Mouse (Mus musculus): ENCODE data around the gene Zdhhc20.
"Not testable (repeated sequence)": the region's sequence is repeated elsewhere in the genome, so short reads cannot be mapped to it uniquely, and the experiment has no call there.

Zdhhc20 gene

DNA sequence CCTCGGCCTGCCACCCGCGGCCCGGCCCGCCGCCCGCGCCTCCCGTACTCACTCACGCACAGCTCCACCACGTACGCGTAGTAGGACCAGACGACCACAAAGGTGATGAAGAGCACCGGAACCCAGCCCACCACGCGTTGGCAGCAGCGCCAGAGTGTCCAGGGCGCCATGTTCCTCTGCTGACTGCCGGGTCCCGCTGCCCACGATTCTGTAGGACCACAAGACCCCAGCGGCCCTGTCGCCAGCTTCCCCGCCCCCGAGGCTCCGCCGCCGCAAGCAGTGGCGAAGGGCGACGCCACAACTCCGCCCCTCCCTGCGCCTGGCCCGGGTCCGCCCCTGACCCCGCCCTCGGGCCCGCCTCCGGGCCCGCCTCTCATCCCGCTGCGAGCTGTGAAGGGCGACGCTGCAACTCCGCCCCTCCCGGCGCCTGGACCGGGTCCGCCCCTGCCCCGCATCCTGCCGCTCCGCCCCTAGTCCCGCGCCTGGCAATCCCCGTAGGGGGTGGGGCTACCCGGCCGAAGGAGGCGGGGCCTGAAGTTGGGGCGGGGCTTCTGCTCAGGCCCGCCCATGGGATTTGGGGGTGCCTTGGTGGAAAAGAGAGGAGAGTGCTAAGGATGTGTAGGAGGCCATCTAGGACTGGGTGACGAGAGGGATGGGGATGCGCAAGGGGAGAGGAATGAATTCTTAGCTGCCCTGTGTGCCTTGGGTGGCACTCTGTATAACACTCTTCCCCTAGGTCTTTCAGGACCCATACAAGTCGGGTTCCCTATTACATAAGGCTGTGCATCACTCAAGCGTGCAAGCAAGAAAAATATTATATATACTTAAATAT lies at the start of gene Zdhhc20:
Gene Zdhhc20 (minus strand): TSS at position 266 of the 832 bp plus-strand sequence.
- H3K27me3 ChIP-seq (ENCODE audit: control insufficient read depth, insufficient read depth, low read length, poor library complexity, severe bottlenecking) = no peaks in the 10 kb centered on the region
- peak; percentile 96 for DNase-seq (ENCODE audit: low read depth, low spot score)

DNA sequence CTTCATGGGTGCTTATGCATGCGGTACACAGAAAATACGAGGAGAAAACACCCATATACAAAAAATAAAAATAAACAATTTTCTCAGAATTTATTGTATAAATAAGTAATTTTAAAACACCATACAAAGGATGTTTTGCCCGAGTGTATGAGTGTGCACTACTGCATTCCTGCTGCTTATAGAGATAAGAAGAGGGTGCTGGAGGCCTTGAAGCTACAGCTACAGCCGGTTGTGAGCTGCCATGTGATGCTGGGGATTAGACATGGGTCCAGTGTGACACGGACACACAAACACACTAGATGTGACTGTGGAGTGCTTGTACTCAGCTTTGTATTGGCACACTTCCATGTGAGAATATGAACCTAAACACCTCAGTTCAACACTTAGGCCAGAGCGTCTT lies 47.2 kb upstream of the Zdhhc20 start:
- H3K27me3 ChIP-seq (ENCODE audit: control insufficient read depth, insufficient read depth, low read length, poor library complexity, severe bottlenecking) = no peaks in the 10 kb centered on the region
- peaks cover 2% of the 10 kb centered on the region; the same call in 1 of the 2 replicates for H3K36me3 ChIP-seq (ENCODE audit: control insufficient read depth, insufficient read depth, low read length, poor library complexity, severe bottlenecking)
- DNase-seq (ENCODE audit: low read depth, low spot score) = no peak

More for the DNA sequence above, at the start of gene Zdhhc20:
- H3K36me3 ChIP-seq (ENCODE audit: control insufficient read depth, insufficient read depth, low read length, poor library complexity, severe bottlenecking) = no peaks in the 10 kb centered on the region

DNA sequence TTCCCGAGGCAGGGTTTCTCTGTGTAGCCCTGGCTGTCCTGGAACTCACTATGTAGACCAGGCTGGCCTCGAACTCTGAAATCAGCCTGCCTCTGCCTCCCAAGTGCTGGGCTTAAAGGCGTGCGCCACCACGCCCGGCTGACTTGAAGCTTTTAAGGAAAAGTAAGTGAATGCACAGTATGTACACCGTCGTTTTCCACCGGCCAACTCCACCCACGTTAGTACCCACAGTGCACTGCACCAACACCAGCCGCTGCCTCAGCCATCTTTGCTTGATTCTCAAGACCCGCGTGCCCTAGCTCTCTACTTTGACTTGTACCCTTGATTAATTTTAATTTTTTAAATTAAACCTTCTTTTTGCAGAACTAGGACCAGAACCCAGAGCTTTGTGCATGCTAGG lies 44.6 kb upstream of the Zdhhc20 start:
- H3K36me3 ChIP-seq (ENCODE audit: control insufficient read depth, insufficient read depth, low read length, poor library complexity, severe bottlenecking) = no peaks in the 10 kb centered on the region
- H3K27me3 ChIP-seq (ENCODE audit: control insufficient read depth, insufficient read depth, low read length, poor library complexity, severe bottlenecking) = no peaks in the 10 kb centered on the region
- no peak for DNase-seq (ENCODE audit: low read depth, low spot score)

DNA sequence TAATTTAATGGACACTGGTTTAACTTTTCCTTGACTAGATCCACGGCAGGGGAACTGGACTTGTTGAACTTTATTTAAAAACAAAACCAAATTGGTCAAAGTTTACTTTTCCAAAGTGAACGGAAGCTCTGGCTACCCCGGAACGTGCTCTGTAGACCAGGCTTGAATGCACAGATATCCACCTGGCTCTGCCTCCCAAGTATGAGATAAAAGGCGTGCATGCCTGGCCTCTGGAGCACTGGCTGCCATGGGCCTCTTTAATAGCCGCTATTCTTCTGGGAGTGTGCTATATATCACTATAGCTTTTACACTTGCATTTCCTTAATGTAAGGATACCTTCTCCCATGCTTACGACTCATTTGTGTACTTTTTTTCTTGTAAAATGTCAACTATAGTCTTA lies 43.5 kb upstream of the Zdhhc20 start:
- Histone ChIP-seq H3K27me3 (ENCODE audit: control insufficient read depth, insufficient read depth, low read length, poor library complexity, severe bottlenecking) (no peaks in the 10 kb centered on the region), H3K36me3 (ENCODE audit: control insufficient read depth, insufficient read depth, low read length, poor library complexity, severe bottlenecking) (no peaks in the 10 kb centered on the region)
- DNase-seq (ENCODE audit: low read depth, low spot score) = no peak

DNA sequence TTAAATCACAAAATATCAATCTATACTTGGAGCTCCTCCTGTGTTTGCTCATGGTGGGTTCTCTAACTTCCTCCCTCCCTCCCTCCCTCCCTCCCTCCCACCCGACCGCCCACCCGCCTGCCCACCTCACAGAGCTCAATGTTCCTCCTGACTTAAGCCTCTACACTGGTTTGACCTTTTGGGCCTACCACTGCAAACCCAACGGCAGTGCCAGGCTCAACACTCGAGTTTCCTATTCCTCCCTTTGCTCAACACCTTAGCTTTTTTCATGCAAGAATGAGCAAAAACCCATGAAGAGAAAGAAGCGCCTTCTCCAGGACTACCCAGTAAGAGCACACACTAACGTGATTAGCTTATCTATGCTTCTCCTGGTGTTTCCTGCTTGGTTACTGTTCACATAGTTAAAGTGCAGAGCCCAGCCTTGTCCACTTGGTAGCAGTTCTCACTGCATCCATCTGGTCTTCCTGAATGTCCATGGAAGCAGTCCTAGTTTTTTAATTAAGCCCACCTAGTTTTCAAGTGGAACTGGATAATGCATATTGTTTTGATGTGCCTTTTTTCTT lies 42.9 kb upstream of the Zdhhc20 start:
- Histone ChIP-seq H3K36me3 (ENCODE audit: control insufficient read depth, insufficient read depth, low read length, poor library complexity, severe bottlenecking) (no peaks in the 10 kb centered on the region), H3K27me3 (ENCODE audit: control insufficient read depth, insufficient read depth, low read length, poor library complexity, severe bottlenecking) (no peaks in the 10 kb centered on the region)
- no peak for DNase-seq (ENCODE audit: low read depth, low spot score)

DNA sequence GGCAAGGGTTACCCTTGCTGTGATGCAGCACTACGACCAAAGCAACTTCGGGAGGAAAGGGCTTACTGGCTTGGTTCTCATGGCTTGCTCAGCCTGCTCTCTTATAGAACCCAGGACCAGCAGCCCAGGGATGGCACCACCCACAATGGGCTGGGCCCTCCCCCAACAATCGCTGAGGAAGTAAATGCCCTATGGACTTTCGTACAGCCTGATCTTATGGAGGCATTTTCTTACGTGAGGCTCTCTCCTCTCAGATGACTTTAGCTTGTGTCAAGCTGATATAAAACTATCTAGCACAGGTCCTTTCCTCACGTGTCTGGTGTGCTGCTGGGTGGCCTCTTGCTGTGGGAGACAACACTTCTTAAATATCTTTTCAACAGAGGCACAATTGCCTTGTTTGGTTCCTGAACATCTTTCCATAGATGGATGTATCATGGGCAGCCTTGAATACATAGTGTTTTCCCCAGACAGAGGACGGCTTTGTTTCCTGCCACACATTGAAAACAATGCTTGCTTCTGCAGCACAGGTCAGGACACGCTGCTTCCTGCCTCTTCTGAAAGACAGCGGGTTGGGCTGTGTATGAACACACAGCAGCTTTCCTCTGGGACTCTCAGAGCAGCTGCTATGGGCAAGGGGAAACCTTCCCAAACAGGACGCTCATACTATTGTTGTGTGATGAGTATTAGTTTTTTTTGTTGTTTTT lies 31.5 kb upstream of the Zdhhc20 start:
- DNase-seq (ENCODE audit: low read depth, low spot score) = no peak
- Histone ChIP-seq H3K27me3 (ENCODE audit: control insufficient read depth, insufficient read depth, low read length, poor library complexity, severe bottlenecking) (no peaks in the 10 kb centered on the region), H3K36me3 (ENCODE audit: control insufficient read depth, insufficient read depth, low read length, poor library complexity, severe bottlenecking) (peaks cover 17% of the 10 kb centered on the region; the same call in 1 of the 2 replicates)

DNA sequence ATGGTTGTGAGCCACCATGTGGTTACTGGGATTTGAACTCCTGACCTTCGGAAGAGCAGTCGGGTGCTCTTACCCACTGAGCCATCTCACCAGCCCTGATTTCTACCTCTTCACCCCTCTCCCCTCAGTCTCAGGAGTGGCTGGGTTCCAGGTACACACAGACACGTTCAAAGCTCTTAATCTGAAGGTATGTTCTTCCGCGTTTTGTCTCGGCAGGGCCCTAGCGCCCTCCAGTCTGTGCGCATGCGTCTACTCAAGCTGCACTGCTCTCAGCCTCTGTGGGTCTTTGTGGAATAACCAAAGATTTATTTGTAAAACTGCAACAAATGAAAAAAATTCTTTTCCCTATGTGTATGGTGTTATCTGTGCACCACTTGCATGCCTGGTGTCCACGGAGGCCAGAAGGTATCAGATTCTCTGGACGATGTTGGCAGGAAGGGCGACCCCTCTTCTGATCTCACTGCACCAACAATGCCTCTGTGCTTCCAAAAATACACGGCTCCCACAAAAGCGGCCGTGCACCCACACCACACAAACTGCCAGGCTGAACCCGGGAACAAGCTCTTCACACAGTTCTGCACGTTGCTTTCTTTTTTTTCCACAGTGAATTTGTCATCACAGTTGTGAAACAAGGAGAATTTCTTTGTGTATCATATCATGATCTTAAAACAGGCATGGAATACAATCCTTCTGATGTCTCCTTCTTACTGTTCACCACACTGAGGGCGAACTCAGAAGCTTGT lies 30.7 kb upstream of the Zdhhc20 start:
- H3K27me3 ChIP-seq (ENCODE audit: control insufficient read depth, insufficient read depth, low read length, poor library complexity, severe bottlenecking) = no peaks in the 10 kb centered on the region
- H3K36me3 ChIP-seq (ENCODE audit: control insufficient read depth, insufficient read depth, low read length, poor library complexity, severe bottlenecking) = peaks cover 22% of the 10 kb centered on the region; the same call in 1 of the 2 replicates
- no peak for DNase-seq (ENCODE audit: low read depth, low spot score)

DNA sequence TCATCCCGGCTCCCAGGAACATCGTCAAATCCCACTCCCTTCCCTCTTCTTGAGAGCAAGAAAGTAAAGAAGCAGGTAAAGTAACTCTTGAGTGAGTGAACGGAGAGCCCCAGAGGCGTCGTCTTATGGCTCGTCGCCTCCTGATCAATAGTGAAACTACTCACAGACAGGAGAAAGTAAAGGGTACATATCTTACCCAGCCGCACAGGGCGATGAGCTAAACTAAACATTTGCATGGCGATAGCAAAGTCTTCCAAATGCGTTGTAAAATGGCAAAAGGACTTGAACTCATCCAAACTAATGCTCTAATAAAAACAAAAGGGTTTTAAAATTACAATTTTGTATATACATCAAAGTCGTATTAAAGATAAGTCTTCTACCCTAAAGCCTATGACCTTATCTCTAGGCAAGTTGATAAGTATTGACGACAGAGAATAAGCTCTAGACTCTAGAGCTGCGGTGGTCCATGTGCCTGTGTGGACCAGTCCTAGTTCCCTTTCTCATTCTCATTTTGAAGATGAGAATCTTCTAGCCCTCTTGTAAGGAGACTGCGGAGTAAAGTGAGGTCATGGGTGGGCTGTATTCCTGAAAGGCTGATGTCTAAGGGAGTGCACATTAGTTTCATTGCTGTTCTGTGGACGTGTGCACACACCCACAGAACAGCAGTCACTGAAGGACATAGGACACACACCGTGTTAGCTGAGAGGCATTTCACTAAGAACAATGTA lies 29.2 kb upstream of the Zdhhc20 start:
- Histone ChIP-seq H3K27me3 (ENCODE audit: control insufficient read depth, insufficient read depth, low read length, poor library complexity, severe bottlenecking) (no peaks in the 10 kb centered on the region), H3K36me3 (ENCODE audit: control insufficient read depth, insufficient read depth, low read length, poor library complexity, severe bottlenecking) (peaks cover 22% of the 10 kb centered on the region)
- no peak for DNase-seq (ENCODE audit: low read depth, low spot score)

DNA sequence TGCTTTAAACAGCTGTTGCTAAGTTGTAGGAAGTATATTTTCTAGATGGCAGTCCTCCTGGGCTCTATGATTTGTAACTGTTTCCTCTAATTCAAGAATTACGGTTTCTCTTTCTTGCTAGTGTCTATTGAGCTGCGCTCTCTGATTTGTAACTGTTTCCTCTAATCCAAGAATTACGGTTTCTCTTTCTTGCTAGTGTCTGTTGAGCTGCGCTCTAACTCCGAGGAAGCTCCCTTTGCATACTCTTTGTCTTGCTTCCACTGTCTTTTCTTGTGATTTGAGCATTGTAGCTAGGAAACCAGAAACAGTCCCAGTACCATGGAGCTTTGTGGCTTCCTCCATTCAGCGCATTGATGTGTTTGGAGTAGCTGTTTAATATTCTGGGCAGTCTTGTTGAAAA lies 25.3 kb upstream of the Zdhhc20 start:
- Histone ChIP-seq H3K27me3 (ENCODE audit: control insufficient read depth, insufficient read depth, low read length, poor library complexity, severe bottlenecking) (no peaks in the 10 kb centered on the region), H3K36me3 (ENCODE audit: control insufficient read depth, insufficient read depth, low read length, poor library complexity, severe bottlenecking) (peaks cover 19% of the 10 kb centered on the region)
- no peak for DNase-seq (ENCODE audit: low read depth, low spot score)

DNA sequence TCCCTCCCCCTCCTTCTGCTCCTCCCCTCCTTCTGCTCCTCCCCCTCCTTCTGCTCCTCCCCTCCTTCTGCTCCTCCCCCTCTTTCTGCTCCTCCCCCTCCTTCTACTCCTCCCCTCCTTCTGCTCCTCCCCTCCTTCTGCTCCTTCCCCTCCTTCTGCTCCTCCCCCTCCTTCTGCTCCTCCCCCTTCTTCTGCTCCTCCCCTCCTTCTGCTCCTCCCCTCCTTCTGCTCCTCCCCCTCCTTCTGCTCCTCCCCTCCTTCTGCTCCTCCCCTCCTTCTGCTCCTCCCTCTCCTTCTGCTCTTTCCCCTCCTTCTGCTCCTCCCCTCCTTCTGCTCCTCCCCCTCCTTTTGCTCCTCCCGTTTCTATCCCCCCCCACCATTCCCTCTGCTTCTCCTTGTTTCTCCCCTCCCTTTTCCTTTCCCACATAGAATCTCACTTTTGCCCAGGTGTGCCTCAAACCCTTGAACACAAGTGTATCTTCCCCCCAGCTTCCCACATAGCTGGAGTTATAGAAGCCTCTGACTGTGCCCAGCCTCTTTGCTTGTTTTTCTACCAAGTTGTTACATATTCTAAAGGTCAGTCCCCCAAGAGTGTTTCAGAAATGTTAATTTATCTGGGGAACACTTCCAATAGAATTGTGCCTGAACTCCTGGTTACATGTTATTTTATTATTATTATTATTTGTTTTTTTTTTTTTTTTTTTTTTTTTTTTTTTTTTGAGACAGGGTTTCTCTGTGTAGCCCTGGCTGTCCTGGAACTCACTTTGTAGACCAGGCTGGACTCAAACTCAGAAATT lies 22.3 kb upstream of the Zdhhc20 start:
- H3K27me3 ChIP-seq (ENCODE audit: control insufficient read depth, insufficient read depth, low read length, poor library complexity, severe bottlenecking) = not testable (repeated sequence)
- peak; percentile 53 for DNase-seq (ENCODE audit: low read depth, low spot score)
- peaks cover 11% of the 10 kb centered on the region for H3K36me3 ChIP-seq (ENCODE audit: control insufficient read depth, insufficient read depth, low read length, poor library complexity, severe bottlenecking)

DNA sequence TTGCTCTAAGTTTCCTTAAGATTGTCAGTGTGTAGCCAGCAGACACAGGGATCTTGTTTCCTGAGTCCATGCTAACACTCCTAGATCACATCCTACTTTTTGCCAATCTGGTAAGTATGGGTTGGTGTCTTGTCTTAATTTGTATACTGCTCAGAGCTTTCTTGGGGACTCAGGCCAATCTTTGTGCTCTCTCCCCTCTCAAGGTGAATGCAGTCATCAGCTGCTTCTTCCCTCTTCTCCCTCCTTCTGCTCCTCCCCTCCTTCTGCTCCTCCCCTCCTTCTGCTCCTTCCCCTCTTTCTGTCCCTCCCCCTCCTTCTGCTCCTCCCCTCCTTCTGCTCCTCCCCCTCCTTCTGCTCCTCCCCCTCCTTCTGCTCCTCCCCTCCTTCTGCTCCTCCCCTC lies 21.7 kb upstream of the Zdhhc20 start:
- DNase-seq (ENCODE audit: low read depth, low spot score); H3K27me3 ChIP-seq (ENCODE audit: control insufficient read depth, insufficient read depth, low read length, poor library complexity, severe bottlenecking); H3K36me3 ChIP-seq (ENCODE audit: control insufficient read depth, insufficient read depth, low read length, poor library complexity, severe bottlenecking): not testable (repeated sequence)

DNA sequence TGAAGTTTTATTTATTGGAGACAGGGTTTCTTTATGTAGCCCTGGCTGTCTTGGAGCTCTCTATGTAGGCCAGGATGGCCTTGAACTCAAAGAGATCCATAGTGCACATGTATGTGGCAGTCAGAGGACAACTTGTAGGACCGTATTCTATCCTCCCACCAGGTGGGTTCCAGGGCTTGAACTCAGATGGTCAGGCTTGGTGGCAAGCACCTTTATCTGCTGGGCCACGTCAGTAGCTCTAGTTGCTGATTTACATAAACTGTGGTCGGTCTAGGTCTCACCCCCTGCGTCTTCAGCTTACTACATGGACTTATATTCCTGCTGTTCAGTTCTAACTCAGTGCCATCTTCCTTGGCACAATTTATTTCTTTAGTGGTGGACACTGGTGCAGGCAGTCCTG lies 21.2 kb upstream of the Zdhhc20 start:
- Histone ChIP-seq H3K27me3 (ENCODE audit: control insufficient read depth, insufficient read depth, low read length, poor library complexity, severe bottlenecking) (no peaks in the 10 kb centered on the region), H3K36me3 (ENCODE audit: control insufficient read depth, insufficient read depth, low read length, poor library complexity, severe bottlenecking) (peaks cover 6% of the 10 kb centered on the region)
- DNase-seq (ENCODE audit: low read depth, low spot score) = no peak

DNA sequence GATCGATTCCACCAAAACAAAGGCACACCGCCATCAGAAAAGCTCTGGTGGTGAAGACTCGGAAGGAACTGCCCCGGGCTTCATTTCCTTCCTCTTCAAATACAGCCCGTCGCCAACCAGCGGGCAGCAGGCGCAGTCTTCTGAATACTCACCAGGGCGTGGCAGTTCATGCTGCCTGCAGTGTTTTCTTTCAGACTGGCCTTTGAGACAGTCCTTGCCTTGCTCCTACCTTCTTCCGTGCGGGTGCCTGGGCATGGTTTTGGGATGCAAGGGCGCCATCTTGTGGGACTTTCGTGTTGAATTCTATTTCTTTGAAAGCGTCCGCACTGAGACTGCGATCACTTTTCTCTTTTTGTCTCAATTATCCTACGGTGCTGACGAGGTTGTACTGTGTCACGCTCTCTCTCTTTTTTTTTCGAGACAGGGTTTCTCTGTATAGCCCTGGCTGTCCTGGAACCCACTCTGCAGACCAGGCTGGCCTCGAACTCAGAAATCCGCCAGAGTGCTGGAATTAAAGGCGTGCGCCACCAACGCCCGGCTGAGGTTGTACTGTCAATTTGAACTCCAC lies 20.5 kb upstream of the Zdhhc20 start:
- peak; percentile 93 for DNase-seq (ENCODE audit: low read depth, low spot score)
- Histone ChIP-seq H3K27me3 (ENCODE audit: control insufficient read depth, insufficient read depth, low read length, poor library complexity, severe bottlenecking) (no peaks in the 10 kb centered on the region), H3K36me3 (ENCODE audit: control insufficient read depth, insufficient read depth, low read length, poor library complexity, severe bottlenecking) (peaks cover 2% of the 10 kb centered on the region; the same call in 1 of the 2 replicates)

Data from splenic B cell, adult 2 months (primary cell).